Mouse (Mus musculus) G1E (cell line): Measurements from ENCODE around the gene Rgs10. TPM values are rescaled to one million over a fixed set of nuclear protein-coding genes. Genes with fewer than 3 reads are reported as not detected.
"Not testable (repeated sequence)": the region's sequence is repeated elsewhere in the genome, so short reads cannot be mapped to it uniquely, and the experiment has no call there.

Source experiments
- ATAC-seq: 2 replicates; pipeline ENCODE4 v1.8.0; 2016; ENCODE audit warnings: mild to moderate bottlenecking; ENCODE audit not compliant: insufficient number of reproducible peaks, poor library complexity, low FRiP score, severe bottlenecking; ENCODE audit errors: extremely low read depth
- DNase-seq: peaks from one replicate; pipeline ENCODE4 v3.0.0; 2012; ENCODE audit warnings: low spot score
- H3K27me3 ChIP-seq: 2 replicates; pipeline ENCODE4 v1.6.1; 2012; ENCODE audit warnings: mild to moderate bottlenecking, low read length, inconsistent platforms; ENCODE audit not compliant: insufficient read depth
- H3K36me3 ChIP-seq: replicated peaks from 2 replicates; pipeline ENCODE3; 2012; ENCODE audit warnings: mild to moderate bottlenecking, inconsistent platforms
- H3K4me1 ChIP-seq: 2 replicates; pipeline ENCODE4 v1.6.1; 2012; ENCODE audit warnings: low read depth, low read length, inconsistent platforms, mixed read lengths; ENCODE audit not compliant: insufficient read depth
- H3K4me3 ChIP-seq: 2 replicates; pipeline ENCODE4 v1.5.1; 2012; ENCODE audit warnings: low read depth, mild to moderate bottlenecking, inconsistent platforms, low read length, moderate library complexity, mixed read lengths
- H3K9me3 ChIP-seq: replicated peaks from 2 replicates; pipeline ENCODE4 v1.6.1; 2012; ENCODE audit warnings: inconsistent platforms
- CTCF ChIP-seq: IDR thresholded peaks from 2 replicates; pipeline ENCODE4 v1.5.1; 2012; ENCODE audit warnings: low read depth, low read length, inconsistent platforms, mixed read lengths
- GATA1 ChIP-seq: IDR thresholded peaks from 2 replicates; pipeline ENCODE4 v1.6.1; 2012; ENCODE audit warnings: borderline replicate concordance, low read length, inconsistent platforms, mixed read lengths
- GATA2 ChIP-seq: IDR thresholded peaks from 2 replicates; pipeline ENCODE4 v1.6.1; 2012; ENCODE audit warnings: low read depth, low read length, inconsistent platforms, borderline replicate concordance
- POLR2AphosphoS5 ChIP-seq: IDR thresholded peaks from 2 replicates; pipeline ENCODE4 v1.6.1; 2012; ENCODE audit warnings: low read depth, low read length, inconsistent platforms; ENCODE audit not compliant: insufficient replicate concordance
- TAL1 ChIP-seq: conservative IDR thresholded peaks from 2 replicates; pipeline ENCODE4 v1.6.1; 2012; ENCODE audit warnings: low read depth, low read length, inconsistent platforms, mixed read lengths
- polyA plus RNA-seq: library from polyadenylated mRNA; stranded (reverse); fragments of >175 nt; gene quantifications from 2 replicates; pipeline ENCODE4 v1.2.3, GENCODE M21; 2012
- total RNA-seq, 2 experiments: library from RNA; stranded (forward) in 1 of 2; stranded (reverse) in 1 of 2; fragments of 200-1000 nt in 1 of 2; fragments of >200 nt in 1 of 2; fragmentation: Nextera tagmentation in 1 of 2; gene quantifications; 2 replicates each; pipeline ENCODE4 v1.2.3; 2014 to 2017

Rgs10 gene
- total and polyA plus RNA-seq, 3 experiments, result 121 to 172 (median 133) TPM

- ATAC-seq (no peak), DNase-seq (no peak)
- H3K9me3 ChIP-seq, result peaks cover 5% of the 10 kb centered on the region; the same call in 1 of the 2 replicates
- H3K27me3 ChIP-seq, result no peaks in the 10 kb centered on the region; the same call in 1 of the 2 replicates
- H3K4me3 ChIP-seq, result no peak overlapping the region
- TF ChIP-seq GATA1 (no peak), CTCF (no peak), POLR2AphosphoS5 (no peak), GATA2 (no peak), TAL1 (no peak)
- H3K4me1 ChIP-seq, result peaks cover 24% of the 10 kb centered on the region
- no peaks in the 10 kb centered on the region for H3K36me3 ChIP-seq
These were observed 72.9 kb downstream of the Rgs10 start for GRCm38 (mm10) chr7:128345691-128346090.

GRCm38 (mm10) chr7:128344928-128345653 is 73.5 kb downstream of the Rgs10 start:
- Histone ChIP-seq H3K4me3 (no peak overlapping the region), H3K27me3 (no peaks in the 10 kb centered on the region), H3K9me3 (peaks cover 5% of the 10 kb centered on the region; the same call in 1 of the 2 replicates), H3K4me1 (peaks cover 23% of the 10 kb centered on the region), H3K36me3 (no peaks in the 10 kb centered on the region)
- TF ChIP-seq TAL1 (no peak), GATA2 (no peak), CTCF (peak; percentile 98), POLR2AphosphoS5 (no peak), GATA1 (no peak)
- ATAC-seq (no peak; the same call in 1 of the 2 replicates), DNase-seq (peak; percentile 44)

- Histone ChIP-seq H3K9me3 (peaks cover 5% of the 10 kb centered on the region; the same call in 1 of the 2 replicates), H3K27me3 (no peaks in the 10 kb centered on the region), H3K4me1 (peaks cover 23% of the 10 kb centered on the region), H3K36me3 (no peaks in the 10 kb centered on the region), H3K4me3 (no peak overlapping the region)
- DNase-seq, result no peak
- no peak for TF ChIP-seq CTCF
- TF ChIP-seq GATA2, result no peak
- TF ChIP-seq POLR2AphosphoS5, result no peak
- TF ChIP-seq GATA1, result no peak
- TF ChIP-seq TAL1, result no peak
- no peak for ATAC-seq
These were observed 74.1 kb downstream of the Rgs10 start for GRCm38 (mm10) chr7:128344488-128344887.

- not testable (repeated sequence) for ATAC-seq, H3K27me3 ChIP-seq, H3K36me3 ChIP-seq, H3K9me3 ChIP-seq, H3K4me3 ChIP-seq, DNase-seq
- H3K4me1 ChIP-seq, result peaks cover 23% of the 10 kb centered on the region
These were observed 75.9 kb downstream of the Rgs10 start for GRCm38 (mm10) chr7:128342691-128343090.

GRCm38 (mm10) chr7:128340321-128340720 is 78.2 kb downstream of the Rgs10 start:
- not testable (repeated sequence) for H3K4me3 ChIP-seq, H3K27me3 ChIP-seq, ATAC-seq, H3K9me3 ChIP-seq, H3K36me3 ChIP-seq, DNase-seq, H3K4me1 ChIP-seq

GRCm38 (mm10) chr7:128332896-128333295 is 85.7 kb downstream of the Rgs10 start:
- ATAC-seq, result peak; percentile 88
- no peaks in the 10 kb centered on the region for H3K36me3 ChIP-seq
- no peak overlapping the region; the same call in 1 of the 2 replicates for H3K4me3 ChIP-seq
- H3K9me3 ChIP-seq, result no peaks in the 10 kb centered on the region
- peak; percentile 65 for DNase-seq
- TF ChIP-seq POLR2AphosphoS5, result no peak
- TF ChIP-seq CTCF, result 0 out of 2 replicates have a peak, but pooled peaks have one; percentile 24
- no peaks in the 10 kb centered on the region for H3K27me3 ChIP-seq
- peaks cover 18% of the 10 kb centered on the region for H3K4me1 ChIP-seq

GRCm38 (mm10) chr7:128330981-128331380 is 87.6 kb downstream of the Rgs10 start:
- DNase-seq (no peak), ATAC-seq (no peak)
- Histone ChIP-seq H3K4me1 (peaks cover 18% of the 10 kb centered on the region), H3K9me3 (no peaks in the 10 kb centered on the region), H3K4me3 (no peak overlapping the region), H3K36me3 (no peaks in the 10 kb centered on the region), H3K27me3 (no peaks in the 10 kb centered on the region)
- TF ChIP-seq TAL1, result no peak
- no peak for TF ChIP-seq GATA2
- no peak for TF ChIP-seq CTCF
